Mouse (Mus musculus): Measurements from ENCODE around the gene Serpina11. TPM values are rescaled to one million over a fixed set of nuclear protein-coding genes. Genes with fewer than 3 reads are reported as not detected.
A peak's percentile ranks its signal among the peaks of the same experiment; 100 is the strongest.

Gene Serpina11
- total RNA-seq, 2 experiments from 2014 or later = not detected

- Histone ChIP-seq H3K4me3 (no peak overlapping the region), H3K27ac (no peak overlapping the region)
- no peak for TF ChIP-seq CTCF (conservative IDR thresholded peaks at IDR 0.05)
- DNase-seq (ENCODE audit: low spot score in 2 of 2) = no peak
Measured at GRCm38 (mm10) chr12:103989514-103989767, 316 bp downstream of the Serpina11 start.

GRCm38 (mm10) chr12:103988754-103989513, 823 bp downstream of the Serpina11 start:
- H3K27ac ChIP-seq = no peak overlapping the region
- DNase-seq (ENCODE audit: low spot score in 2 of 2) = no peak
- 0 out of 2 replicates have a peak, but pooled peaks have one; percentile 6 for TF ChIP-seq CTCF (conservative IDR thresholded peaks at IDR 0.05)

GRCm38 (mm10) chr12:103985868-103986267, 3.9 kb downstream of the Serpina11 start:
- H3K27ac ChIP-seq = no peak overlapping the region
- TF ChIP-seq CTCF (conservative IDR thresholded peaks at IDR 0.05) = no peak
- DNase-seq (ENCODE audit: low spot score in 2 of 2) = no peak
- H3K4me3 ChIP-seq = no peak overlapping the region

More at GRCm38 (mm10) chr12:103988754-103989513, 823 bp downstream of the Serpina11 start:
- H3K4me3 ChIP-seq = no peak overlapping the region

- no peak overlapping the region for H3K27ac ChIP-seq
- TF ChIP-seq CTCF (conservative IDR thresholded peaks at IDR 0.05) = peak; percentile 91
- no peak overlapping the region for H3K4me3 ChIP-seq
- DNase-seq (ENCODE audit: low spot score in 2 of 2) = peak in 1 of 2 experiments; percentile 78
Measured at GRCm38 (mm10) chr12:103984935-103985334, 4.8 kb downstream of the Serpina11 start.

GRCm38 (mm10) chr12:103981646-103982360, 8.0 kb downstream of the Serpina11 start:
- TF ChIP-seq CTCF (conservative IDR thresholded peaks at IDR 0.05) = no peak
- Histone ChIP-seq H3K4me3 (no peak overlapping the region), H3K27ac (peak overlapping the region; percentile 92)
- peak in 1 of 2 experiments; percentile 67 for DNase-seq (ENCODE audit: low spot score in 2 of 2)

GRCm38 (mm10) chr12:103978294-103978693, 11.5 kb downstream of the Serpina11 start:
- TF ChIP-seq CTCF (conservative IDR thresholded peaks at IDR 0.05) = no peak
- H3K27ac ChIP-seq = no peak overlapping the region
- DNase-seq (ENCODE audit: low spot score in 2 of 2) = no peak
- H3K4me3 ChIP-seq = no peak overlapping the region

- peak in 1 of 2 experiments; percentile 51 for DNase-seq (ENCODE audit: low spot score in 2 of 2)
- Histone ChIP-seq H3K27ac (no peak overlapping the region), H3K4me3 (no peak overlapping the region)
- TF ChIP-seq CTCF (conservative IDR thresholded peaks at IDR 0.05) = peak; percentile 74
Measured at GRCm38 (mm10) chr12:103977846-103978245, 11.9 kb downstream of the Serpina11 start.

GRCm38 (mm10) chr12:103977060-103977459, 12.7 kb downstream of the Serpina11 start:
- no peak for DNase-seq (ENCODE audit: low spot score in 2 of 2)
- TF ChIP-seq CTCF (conservative IDR thresholded peaks at IDR 0.05) = no peak
- Histone ChIP-seq H3K4me3 (no peak overlapping the region), H3K27ac (no peak overlapping the region)

GRCm38 (mm10) chr12:103971080-103971479, 18.7 kb downstream of the Serpina11 start:
- no peak for DNase-seq (ENCODE audit: low spot score in 2 of 2)
- TF ChIP-seq CTCF (conservative IDR thresholded peaks at IDR 0.05) = no peak
- no peak overlapping the region for H3K27ac ChIP-seq
- no peak overlapping the region for H3K4me3 ChIP-seq

- H3K4me3 ChIP-seq = no peak overlapping the region
- H3K27ac ChIP-seq = no peak overlapping the region
Measured at GRCm38 (mm10) chr12:103969577-103970116, 20.1 kb downstream of the Serpina11 start.

GRCm38 (mm10) chr12:103966761-103967160, 23.0 kb downstream of the Serpina11 start:
- no peak for DNase-seq (ENCODE audit: low spot score in 2 of 2)
- TF ChIP-seq CTCF (conservative IDR thresholded peaks at IDR 0.05) = no peak
- Histone ChIP-seq H3K27ac (no peak overlapping the region), H3K4me3 (no peak overlapping the region)

More at GRCm38 (mm10) chr12:103969577-103970116, 20.1 kb downstream of the Serpina11 start:
- TF ChIP-seq CTCF (conservative IDR thresholded peaks at IDR 0.05) = no peak
- no peak for DNase-seq (ENCODE audit: low spot score in 2 of 2)

GRCm38 (mm10) chr12:103963288-103963687, 26.5 kb downstream of the Serpina11 start:
- no peak for DNase-seq (ENCODE audit: low spot score in 2 of 2)
- Histone ChIP-seq H3K27ac (no peak overlapping the region), H3K4me3 (no peak overlapping the region)
- TF ChIP-seq CTCF (conservative IDR thresholded peaks at IDR 0.05) = no peak

- no peak overlapping the region for H3K4me3 ChIP-seq
- no peak overlapping the region for H3K27ac ChIP-seq
- DNase-seq (ENCODE audit: low spot score in 2 of 2) = no peak
- no peak for TF ChIP-seq CTCF (conservative IDR thresholded peaks at IDR 0.05)
Measured at GRCm38 (mm10) chr12:103962860-103963259, 26.9 kb downstream of the Serpina11 start.
